Mouse (Mus musculus): ENCODE data around the gene Ccr1. TPM values are rescaled to one million over a fixed set of nuclear protein-coding genes. Genes with fewer than 3 reads are reported as not detected.
A peak's percentile ranks its signal among the peaks of the same experiment; 100 is the strongest.

Ccr1 gene
- total and polyA plus RNA-seq, 3 experiments: 0.07 TPM; not detected in 2

DNA sequence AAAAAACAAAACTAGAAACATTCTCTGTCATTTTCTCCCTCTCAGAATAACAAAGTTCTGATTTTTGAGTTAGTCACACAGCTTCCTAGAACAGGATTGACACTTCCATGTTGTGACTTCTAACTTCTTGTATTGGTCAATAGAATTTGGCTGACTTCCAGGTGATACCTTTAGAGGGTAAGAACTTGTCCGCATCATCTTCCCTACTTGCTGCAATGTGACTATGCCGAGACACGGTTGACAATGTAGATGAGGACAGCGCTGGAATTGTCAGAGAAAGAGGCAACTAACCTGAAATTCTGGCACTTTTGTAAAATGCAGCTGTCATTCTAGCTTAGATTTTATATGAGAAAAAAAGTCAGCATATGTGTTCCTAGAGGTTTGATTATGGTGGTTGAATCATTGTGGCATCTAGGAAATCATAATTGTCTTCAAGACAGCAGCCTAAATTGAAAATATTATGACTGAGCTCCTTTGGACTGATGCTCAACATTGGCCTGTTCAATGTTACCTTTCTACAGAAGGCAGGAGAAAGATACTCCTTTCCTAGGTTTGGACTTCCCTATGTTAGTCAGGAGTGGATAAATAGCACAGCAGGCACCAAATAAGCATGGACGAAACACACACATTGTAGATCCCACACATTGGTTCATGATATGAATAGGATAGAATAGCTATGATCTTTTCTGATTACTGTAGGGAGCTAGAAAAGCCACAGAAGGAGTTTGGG lies 34.6 kb downstream of the Ccr1 start:
- Histone ChIP-seq H3K27ac (ENCODE audit: control insufficient read depth, low read depth, low read length) (no peak overlapping the region), H3K9me3 (replicated peaks; ENCODE audit: insufficient read depth, low read length) (no peaks in the 10 kb centered on the region), H3K36me3 (ENCODE audit: control insufficient read depth in 1 of 2, insufficient read depth in 2 of 2, low read length in 2 of 2) (peaks cover 0 to 37% of the 10 kb centered on the region in 2 experiments; a peak in 2 of 4 replicates), H3K9ac (ENCODE audit: control insufficient read depth, low read depth, low read length, poor library complexity, severe bottlenecking) (no peak overlapping the region), H3K79me2 (ENCODE audit: control insufficient read depth, insufficient read depth, low read length, poor library complexity) (no peaks in the 10 kb centered on the region), H3K4me3 (ENCODE audit: control insufficient read depth in 1 of 2, insufficient read depth in 1 of 2, low read depth in 2 of 2, low read length in 2 of 2) (no peak overlapping the region), H3K27me3 (ENCODE audit: control insufficient read depth in 1 of 2, insufficient read depth in 2 of 2, low read length in 2 of 2) (no peaks in the 10 kb centered on the region), H3K4me1 (ENCODE audit: control insufficient read depth in 1 of 2, insufficient read depth in 2 of 2, low read length in 2 of 2) (peaks cover 31 to 40% of the 10 kb centered on the region in 2 experiments)
- no peak for TF ChIP-seq UBTF (IDR thresholded peaks at IDR 0.05; ENCODE audit: borderline replicate concordance, insufficient read depth, low read depth, low read length)
- DNase-seq (ENCODE audit: low read depth, low spot score): peak; percentile 50

DNA sequence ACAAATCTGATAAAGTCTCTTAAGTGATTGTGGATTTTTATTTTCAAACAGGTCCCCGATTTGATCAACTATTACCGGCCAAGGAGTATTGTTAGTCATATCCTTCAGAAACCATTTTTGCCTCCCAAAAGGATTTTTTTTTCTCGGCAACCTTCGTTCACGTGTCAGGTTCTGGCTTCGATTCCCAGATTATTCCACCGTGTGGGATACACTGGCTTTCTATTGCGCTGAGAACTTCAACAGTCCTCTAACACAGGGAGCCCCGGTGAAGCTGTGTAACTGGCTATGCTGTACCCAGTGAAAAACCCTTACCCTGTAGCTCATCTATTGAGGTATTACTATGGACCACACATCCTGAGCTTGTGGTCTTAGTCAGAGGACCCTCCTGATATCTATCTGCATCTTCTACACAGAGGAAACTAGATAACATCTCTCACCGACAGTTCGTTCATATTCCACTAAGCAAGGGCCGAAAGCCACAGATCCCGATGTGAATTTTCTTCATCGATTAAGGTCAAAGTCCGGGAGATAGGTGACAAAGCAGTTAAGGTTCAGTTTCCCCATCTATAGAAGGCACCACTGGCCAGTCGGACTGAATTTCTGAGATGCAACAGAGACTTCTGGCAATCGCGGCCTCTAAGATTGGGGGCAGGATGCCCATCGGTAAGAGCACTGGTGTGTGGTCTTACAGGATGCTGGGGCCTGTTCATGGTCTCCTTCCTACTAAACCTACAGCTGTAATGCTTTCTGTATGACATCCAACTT lies 35.4 kb downstream of the Ccr1 start:
- H3K36me3 ChIP-seq (ENCODE audit: control insufficient read depth in 1 of 2, insufficient read depth in 2 of 2, low read length in 2 of 2): peaks cover 0 to 43% of the 10 kb centered on the region in 2 experiments; a peak in 2 of 4 replicates
- peak; percentile 42 for DNase-seq (ENCODE audit: low read depth, low spot score)
- H3K27ac ChIP-seq (ENCODE audit: control insufficient read depth, low read depth, low read length): no peak overlapping the region
- H3K4me3 ChIP-seq (ENCODE audit: control insufficient read depth in 1 of 2, insufficient read depth in 1 of 2, low read depth in 2 of 2, low read length in 2 of 2): no peak overlapping the region
- H3K9ac ChIP-seq (ENCODE audit: control insufficient read depth, low read depth, low read length, poor library complexity, severe bottlenecking): no peak overlapping the region
- H3K4me1 ChIP-seq (ENCODE audit: control insufficient read depth in 1 of 2, insufficient read depth in 2 of 2, low read length in 2 of 2): peaks cover 35 to 48% of the 10 kb centered on the region in 2 experiments
- TF ChIP-seq MAFK (IDR thresholded peaks at IDR 0.05; ENCODE audit: borderline replicate concordance, low read depth, low read length) (no peak), POLR2AphosphoS2 (IDR thresholded peaks at IDR 0.05; ENCODE audit: low read length) (no peak), BHLHE40 (IDR thresholded peaks at IDR 0.05; ENCODE audit: borderline replicate concordance, low read depth, low read length) (no peak), TCF12 (IDR thresholded peaks at IDR 0.05; ENCODE audit: low read depth, low read length) (no peak), ZMIZ1 (IDR thresholded peaks at IDR 0.05; ENCODE audit: low read depth, low read length) (no peak), ELF1 (IDR thresholded peaks at IDR 0.05; ENCODE audit: low read depth, low read length) (no peak), KAT2A (conservative IDR thresholded peaks at IDR 0.05; ENCODE audit: low read depth, low read length) (no peak), EP300 (IDR thresholded peaks at IDR 0.05; ENCODE audit: low read depth in 1 of 2, low read length in 2 of 2) (no peak), RAD21 (IDR thresholded peaks at IDR 0.05; ENCODE audit: low read depth, low read length) (no peak), TBP (IDR thresholded peaks at IDR 0.05; ENCODE audit: low read depth, low read length) (no peak), CHD1 (IDR thresholded peaks at IDR 0.05; ENCODE audit: low read depth, low read length) (no peak), E2F4 (IDR thresholded peaks at IDR 0.05; ENCODE audit: borderline replicate concordance, low read depth, low read length) (no peak), UBTF (IDR thresholded peaks at IDR 0.05; ENCODE audit: borderline replicate concordance, insufficient read depth, low read depth, low read length) (no peak), RCOR1 (IDR thresholded peaks at IDR 0.05; ENCODE audit: low read depth, low read length) (no peak), MAZ (IDR thresholded peaks at IDR 0.05; ENCODE audit: low read depth, low read length) (no peak), GABPA (IDR thresholded peaks at IDR 0.05; ENCODE audit: low read depth, low read length) (no peak), MEF2A (IDR thresholded peaks at IDR 0.05; ENCODE audit: extremely low read depth, insufficient replicate concordance, low read depth, low read length, poor library complexity, severe bottlenecking) (no peak), ZKSCAN1 (IDR thresholded peaks at IDR 0.05; ENCODE audit: low read depth, low read length) (no peak), HCFC1 (IDR thresholded peaks at IDR 0.05; ENCODE audit: low read depth, low read length) (no peak)
- H3K79me2 ChIP-seq (ENCODE audit: control insufficient read depth, insufficient read depth, low read length, poor library complexity): no peaks in the 10 kb centered on the region
- no peaks in the 10 kb centered on the region for H3K9me3 ChIP-seq (replicated peaks; ENCODE audit: insufficient read depth, low read length)
- H3K27me3 ChIP-seq (ENCODE audit: control insufficient read depth in 1 of 2, insufficient read depth in 2 of 2, low read length in 2 of 2): no peaks in the 10 kb centered on the region

All from MEL (cell line).